Mouse (Mus musculus) frontal cortex, postnatal 25 days (tissue): Measurements from ENCODE around the gene Zfp652.

Experiments
- DNase-seq, 2 experiments: peaks; one replicate each; pipeline ENCODE4 v3.0.0; 2022; ENCODE audit warnings: low spot score in 2 of 2

Zfp652 gene

DNA sequence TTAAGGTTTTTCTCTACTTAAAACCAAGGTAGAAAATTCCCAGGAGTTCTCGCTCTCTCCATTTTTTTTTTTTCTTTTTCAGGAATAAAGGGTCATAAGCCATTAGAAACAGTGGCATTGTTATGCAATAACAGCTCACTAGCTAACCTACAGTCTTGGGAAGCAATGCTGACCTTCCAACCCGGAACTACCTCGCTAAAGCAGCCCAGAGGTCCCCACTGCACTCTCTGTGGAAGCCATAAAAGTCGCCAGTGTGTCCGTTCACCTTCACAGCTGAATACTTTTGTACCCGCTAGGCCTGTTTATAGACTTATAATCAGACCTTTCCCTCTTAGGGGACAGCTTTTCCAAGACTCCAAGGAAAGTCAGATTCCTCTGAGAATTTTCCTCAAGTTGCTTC, 55.8 kb downstream of the Zfp652 start:
- no peak for DNase-seq

DNA sequence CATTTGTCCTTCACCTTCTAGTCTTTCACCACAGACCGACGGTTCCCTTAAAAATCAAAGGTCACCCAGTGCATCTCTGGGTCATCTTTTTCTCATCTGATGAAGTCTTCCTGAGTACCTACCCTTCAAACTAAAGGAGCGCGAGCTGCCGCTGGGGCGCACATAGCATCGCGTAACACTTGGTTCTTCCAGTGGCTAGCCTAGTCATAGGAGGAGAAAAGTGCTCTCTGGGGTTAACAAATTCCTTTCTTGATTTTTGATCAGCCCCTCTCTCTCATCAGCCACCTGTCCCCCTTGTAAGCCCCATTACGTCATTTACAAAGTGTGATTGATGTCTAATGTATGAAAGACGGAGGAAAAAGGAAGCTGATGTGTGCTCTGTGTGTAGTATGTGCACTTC, 56.7 kb downstream of the Zfp652 start:
- DNase-seq: no peak

DNA sequence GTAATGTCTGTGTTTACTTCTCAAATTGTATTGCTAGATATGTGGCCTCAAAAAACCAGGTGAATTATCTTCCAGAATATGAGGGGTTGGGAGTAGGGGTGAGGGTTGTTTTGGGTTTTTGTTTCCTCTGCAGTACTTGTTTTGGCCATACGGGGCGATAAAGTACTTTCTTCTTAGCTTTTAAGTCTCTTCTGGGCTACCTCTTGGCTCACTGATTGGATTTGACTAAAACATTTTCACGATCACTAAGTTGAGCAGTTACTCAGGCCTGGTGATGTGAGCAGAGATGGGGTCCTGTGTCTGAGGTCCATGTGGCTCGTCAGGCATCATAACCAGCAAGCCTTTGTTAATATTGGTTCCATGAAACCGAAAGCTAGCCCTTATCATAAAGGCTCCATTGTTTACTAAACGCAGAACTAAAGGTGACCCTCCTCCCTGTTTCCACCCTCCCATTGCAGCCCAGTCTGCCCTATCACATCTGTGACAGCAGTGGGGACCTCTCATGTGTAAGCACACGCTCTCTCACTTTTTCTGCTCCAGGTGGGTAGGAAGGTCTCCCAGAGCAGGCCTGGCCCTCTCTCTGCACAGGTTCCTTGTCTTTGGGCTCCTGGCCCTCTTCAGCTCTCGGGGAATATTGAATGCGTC, 58.4 kb downstream of the Zfp652 start:
- DNase-seq: no peak

DNA sequence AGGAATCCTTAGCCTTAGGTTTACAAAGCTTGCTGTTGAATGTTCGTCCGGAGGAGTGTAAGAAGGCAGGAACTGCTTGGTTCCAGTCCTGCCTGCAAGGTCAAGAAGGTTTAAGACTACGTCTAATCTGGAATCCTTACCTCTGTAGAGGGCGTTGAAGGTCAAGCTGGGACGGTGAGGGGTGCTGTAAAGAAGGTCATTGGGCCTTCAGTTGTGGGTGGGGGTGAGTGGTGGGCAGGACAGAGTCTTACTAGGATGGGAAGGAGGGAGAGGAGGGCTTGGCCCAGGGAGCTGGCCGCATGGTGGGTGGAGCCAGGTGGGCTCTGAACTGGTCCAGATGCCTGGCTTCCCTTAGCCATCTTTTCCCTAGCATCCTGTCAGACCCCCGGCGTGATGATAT, 59.2 kb downstream of the Zfp652 start:
- no peak for DNase-seq

DNA sequence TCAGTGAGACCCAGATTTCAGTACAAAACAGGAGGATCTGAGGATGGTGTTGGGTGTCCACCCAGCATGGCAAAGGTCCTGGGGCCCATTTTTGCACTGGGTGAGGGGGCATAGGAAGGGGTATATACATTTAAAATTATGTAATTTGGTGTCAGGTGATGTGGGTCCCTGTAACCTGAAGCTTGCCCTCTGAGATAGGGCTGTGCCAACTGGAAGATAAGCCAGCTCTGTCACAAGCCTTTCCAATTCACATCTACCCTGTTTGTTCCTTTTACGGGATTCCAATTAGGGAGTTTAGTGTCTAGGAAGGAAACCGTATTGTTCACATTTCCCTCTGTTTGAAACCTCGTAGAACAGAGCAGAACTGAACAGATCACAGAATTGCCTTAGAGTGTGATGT, 60.8 kb downstream of the Zfp652 start:
- no peak for DNase-seq

DNA sequence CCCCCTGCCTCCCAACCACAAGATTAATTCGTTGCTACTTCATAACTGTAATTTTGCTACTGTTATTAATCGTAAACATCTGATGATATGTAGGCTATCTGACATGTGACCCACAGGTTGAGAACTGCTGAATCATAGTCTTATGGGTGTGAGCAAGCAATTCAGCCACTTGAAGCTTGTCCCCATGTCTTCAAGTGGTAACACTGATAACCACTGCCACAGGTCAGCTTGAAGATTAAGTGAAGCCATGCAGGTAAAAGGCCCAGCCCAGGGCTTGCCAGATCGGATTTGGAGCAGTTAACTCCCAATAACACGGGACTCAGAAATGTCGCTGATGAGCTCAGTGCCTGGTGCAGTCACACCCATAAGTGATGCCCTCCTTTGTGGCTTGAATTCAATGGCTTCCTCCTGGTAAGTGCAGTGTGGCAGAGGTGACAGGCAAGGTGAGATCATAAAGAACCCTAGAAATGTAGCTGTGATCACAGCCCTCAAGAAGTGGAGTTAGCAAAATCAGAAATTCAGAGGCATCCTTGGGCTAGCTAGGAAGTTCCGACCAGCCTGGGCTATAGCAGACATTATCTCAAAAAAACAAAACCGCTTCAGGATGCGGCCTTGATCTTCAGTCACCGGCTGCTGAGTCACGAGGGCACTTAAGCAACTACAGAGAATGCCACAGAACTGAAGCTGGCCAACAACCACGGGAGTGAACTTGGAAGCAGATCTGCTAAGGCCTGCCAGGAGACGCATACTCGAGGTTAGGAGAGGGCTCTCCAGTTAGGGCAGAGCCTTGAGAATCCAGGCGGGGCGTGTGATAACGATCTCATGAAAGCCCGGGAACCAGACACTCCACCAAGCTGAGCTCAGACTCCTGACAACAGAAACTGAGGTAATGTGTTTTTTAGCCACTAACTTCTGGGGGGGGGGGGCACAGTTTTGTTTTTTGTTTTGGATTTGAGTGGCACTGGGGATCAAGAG, 65.1 kb downstream of the Zfp652 start:
- DNase-seq: no peak

DNA sequence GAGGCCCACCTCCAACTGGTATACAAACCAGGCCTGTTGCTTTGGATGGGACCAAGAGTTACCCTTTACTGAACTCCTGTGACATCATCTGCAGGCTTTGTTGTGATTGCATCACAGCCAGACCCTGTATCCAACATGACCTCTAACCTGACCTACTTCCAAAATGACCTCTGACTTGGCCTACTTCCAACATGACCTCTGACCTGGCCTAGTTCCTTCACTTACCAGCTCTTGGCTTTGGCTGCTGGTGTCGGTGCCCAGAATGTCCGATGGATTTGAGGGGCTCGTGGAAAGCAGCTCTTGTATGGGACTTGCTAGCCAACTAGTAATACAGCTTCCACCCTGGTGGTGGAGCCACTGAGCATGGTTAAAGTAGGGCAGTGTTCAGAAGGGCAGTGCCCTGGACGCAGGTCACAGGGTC, 66.4 kb downstream of the Zfp652 start:
- no peak for DNase-seq

DNA sequence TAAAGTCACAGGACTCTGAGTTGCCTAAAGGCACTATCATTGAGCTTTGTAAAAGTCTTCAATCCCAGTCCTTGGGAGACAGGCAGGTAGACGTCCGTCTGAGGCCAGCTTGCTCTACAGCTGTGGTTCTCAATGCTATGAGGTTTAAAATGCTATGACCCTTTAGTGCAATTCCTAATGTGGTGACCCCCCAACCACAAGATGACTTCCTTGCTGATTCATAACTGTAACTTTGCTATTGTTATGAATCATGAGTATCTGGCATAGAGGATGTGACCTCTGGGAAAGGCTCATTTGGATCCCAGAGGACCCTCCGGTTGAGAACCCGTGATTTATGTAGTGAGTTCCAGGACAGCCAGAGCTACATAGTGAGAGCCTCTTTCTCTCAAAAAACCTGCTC, 66.9 kb downstream of the Zfp652 start:
- no peak for DNase-seq

DNA sequence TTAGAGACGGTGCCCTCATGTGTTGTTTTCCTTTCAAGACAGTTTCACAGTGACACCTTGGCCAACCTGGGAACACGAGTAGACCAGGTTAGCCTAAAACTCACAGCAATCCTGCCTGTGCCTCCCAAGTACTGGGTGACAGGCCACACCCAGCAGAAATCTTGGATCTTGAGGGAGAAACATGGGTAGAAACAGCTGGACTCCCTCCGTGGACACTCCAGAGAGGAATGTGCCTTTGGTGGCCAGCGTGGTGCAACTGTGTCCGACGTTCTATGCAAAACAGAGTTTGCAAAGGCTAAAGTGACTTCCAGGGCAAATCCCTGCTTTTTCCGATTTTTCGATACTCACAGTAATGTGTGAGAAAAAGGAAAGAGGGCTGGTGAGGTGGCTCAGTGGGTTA, 68.0 kb downstream of the Zfp652 start:
- no peak for DNase-seq

DNA sequence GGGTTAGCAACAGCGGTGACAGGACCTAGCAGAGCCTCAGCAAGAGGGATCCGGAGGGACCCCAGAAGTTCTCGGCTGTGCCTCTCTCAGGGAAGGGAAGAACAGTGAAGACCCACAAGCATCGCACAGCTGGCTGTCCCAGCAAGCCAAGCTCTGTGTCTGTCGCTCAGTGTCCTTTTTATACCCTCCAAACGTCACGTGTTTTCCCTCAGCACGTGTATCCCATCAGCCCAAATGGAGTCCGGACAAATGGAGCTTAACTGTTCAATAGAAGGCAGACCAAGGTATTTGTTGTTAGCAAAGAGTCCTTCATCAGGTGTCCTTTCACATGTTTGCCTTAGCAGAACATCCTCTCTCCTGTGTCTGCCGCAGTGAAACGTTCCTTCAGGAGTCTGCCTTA, 69.1 kb downstream of the Zfp652 start:
- no peak for DNase-seq

DNA sequence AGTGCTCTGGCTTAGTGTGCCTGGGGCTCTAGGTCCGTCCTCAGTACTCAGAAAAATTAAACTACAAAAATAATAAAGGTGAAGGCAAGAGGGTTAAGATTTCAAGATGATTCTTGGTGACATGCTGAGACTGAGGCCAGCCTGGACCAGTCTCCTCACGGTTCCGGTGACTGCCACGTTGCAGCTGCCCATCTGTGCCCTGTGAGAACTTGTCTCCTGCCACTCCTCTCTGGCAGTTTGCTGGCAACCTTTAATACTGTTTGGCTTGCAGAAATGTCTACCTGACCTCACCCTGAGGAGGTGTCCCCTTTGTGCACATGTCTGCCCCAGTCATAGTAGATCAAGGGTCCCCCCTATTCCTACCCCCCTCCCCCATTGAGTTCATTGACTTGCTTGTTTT, 71.0 kb downstream of the Zfp652 start:
- no peak for DNase-seq

DNA sequence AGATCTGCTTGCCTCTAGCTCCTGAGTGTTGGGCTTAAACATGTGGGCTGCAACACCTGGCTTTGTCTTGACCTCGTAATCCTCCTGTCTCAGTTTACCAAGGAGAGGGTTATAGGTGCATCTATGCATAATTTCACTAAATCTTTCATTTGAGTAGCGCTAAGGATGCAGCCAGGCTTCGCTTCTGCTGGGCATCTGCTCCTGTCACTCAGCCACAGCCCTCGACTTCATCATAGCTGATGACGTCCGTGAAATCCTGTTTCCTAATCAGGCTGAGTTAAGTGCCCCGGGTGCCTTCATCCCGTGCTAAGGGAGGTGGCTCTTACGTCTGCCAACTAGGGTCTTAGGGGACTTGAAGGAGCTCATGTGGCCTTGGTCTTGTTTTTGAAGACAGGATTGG, 71.5 kb downstream of the Zfp652 start:
- no peak for DNase-seq

DNA sequence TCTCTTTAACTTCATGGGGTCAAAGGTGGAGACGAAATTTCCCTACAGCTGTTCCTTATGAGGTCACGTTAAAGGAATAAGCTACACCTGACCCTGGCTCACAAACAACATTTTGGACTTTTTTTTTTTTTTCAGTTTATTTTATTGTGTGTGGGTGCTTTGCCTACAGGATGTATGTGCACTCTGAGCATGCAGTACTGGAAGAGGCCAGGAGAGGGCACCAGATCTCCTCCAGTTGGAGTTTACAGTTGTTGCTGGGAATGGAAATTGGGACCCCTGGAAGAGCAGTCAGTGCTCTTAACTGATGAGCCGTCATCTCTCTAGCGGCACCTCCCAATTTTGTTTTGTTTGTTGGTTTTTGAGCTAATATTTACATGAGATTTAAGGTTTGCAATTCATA, 73.2 kb downstream of the Zfp652 start:
- DNase-seq: no peak

DNA sequence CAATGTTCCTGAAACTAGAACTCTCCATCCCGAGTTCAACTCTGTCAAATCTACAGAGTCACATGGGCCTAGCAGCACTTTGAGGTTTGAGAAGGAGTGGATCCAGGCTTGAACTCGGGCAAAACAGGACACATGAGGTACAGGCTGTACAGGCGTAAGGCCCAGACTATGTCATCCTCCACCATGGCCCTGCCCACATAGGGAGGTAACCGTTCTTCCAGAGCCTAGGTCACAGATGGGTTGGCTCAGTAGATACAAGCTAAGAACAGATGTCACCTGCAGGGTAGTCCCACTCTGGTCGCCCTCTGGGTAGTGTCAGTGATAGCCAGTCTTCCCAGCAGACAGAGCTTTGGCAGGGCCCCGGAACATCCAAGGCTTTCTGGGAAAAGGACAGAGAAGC, 74.0 kb downstream of the Zfp652 start:
- DNase-seq: no peak

DNA sequence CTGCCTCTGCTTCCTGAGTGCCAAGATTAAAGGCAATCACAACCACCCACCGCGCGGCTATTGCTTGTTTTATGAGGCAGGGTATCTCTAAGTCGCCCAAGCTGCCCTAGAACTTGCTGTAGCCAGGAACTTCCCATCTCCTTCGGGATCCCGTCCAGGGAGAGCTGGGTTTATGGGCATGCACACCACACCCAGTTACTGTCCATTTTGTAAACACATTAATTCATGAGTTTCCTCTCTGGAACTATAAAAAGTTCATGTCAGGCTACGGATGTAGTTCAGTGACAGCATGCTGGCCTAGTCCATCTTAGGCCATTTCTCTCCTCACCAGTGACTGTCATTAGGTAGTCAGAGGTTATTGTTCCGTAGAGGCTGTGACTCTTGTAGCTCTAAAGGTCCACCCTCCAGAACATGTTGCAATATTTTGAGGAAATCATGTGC, 77.0 kb downstream of the Zfp652 start:
- no peak for DNase-seq

DNA sequence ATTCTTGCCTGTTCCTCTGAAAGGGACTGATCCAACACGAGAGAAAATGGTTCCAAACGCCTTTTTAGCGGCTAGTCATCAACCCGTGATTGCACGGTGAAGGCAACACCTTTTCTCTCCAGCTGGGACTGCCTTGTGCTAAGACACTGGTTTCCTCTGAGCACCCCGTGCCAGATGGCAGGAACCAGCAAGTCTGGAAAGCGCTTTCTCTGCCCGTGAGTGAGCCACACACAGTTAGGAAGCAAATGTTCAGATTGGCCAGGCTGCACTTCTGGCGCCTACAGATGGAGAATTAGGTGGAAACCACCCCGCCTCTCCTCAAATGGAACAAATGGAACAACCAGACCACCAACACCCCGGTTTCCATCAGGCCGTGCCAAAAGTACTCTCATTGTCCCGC, 79.3 kb downstream of the Zfp652 start:
- peak; percentile 10 to 18 for DNase-seq

DNA sequence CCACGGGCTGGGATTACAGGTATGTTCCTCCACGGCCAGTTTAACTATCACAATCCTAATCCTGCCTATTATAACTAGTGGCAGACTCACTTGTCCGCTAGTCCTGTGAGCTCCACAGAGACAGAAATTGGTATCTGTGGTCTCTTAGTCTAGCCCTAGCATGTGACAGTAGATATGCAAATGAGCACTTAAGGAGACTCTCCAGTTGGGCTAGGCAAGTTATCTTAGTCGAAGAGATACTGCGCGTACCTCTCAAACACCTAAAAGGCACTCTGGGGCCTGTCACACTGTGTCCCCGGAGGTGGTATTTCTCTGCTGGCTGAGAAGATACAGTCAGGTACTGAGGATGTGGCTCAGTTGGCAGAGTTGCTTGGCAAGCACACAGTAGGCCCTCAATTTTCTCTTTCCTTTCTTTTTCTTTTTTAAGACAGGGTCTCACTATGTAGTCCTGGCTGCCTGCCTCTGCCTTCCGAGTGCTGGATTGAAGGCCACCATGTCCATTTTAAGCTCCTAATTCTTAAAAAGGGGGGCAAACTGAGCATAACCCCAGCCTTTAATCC, 80.6 kb downstream of the Zfp652 start:
- no peak for DNase-seq

DNA sequence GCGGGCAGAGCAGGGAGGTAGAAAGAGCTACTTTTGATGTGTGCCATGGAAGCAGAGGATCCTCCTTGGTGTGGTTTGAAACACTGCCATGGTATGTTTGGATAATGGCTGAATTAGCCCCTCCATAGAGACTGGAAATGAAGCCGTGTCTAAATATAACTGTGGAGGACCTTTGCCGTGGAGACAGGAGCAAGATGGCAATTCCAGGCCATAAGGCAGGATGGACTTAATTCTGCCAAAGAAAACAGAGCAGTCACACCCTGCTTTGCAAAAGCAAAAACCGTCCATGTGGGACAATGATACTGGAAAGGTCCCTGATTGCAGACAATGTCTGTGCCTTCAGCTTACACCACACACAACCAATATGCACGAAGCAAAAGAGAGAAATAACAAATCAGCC, 81.7 kb downstream of the Zfp652 start:
- DNase-seq: no peak

DNA sequence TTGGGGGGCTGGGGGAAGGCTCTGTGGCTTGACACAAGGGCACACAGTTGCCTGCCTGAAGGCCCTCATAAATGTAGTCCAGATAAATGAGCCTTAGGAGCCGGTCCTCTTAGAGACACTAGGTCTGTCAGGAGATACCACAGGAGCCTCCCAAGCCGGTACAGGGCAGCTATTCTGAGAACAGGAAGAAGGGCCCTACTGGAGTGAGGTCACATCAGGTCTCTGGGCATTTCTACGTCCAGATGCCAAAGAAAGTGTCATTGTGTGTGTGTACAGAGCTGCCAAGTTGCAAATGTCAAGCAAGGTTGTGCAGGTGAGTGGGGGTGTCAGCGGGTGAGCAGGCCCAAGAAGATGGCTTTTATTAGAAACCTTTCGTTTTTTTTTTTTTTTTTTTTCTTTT, 83.1 kb downstream of the Zfp652 start:
- no peak for DNase-seq

DNA sequence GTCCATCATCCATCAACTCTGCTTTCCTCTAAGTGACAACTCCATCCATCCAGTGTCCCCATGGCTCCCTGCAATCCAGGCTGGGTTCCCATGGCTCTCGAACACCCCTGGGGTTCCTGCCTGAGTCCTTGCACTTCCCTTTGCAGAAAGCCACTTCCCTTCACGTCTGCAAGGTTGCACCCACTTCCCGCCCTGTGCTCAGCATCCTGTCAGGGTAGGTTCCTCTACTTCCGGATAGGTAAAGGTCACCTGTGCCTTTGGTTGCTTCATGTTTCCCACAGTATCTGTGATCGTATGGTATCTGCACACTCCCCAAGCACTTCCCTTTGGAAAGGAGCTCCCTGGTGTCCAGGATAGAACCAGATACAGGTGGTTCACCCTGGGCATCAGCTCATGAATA, 92.5 kb downstream of the Zfp652 start:
- no peak for DNase-seq

DNA sequence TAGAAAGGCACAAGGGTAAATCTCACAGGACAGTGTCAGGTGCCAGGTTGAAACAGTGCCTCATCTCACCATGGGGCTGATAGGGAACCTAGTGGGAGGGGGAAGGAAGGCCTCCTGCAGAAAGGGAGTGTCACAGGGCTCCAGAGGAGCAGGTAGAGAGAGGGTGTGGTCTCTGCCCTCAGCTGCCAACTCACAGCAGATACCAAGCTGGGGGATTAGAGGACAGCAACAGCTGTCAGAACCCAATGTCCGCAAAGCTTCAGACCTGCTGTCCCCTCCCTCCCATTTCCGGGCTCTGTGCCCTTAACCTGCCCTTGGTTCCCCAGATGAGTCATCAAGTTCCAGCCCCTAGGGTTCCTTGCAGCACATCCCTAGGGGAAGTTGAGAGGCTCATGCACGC, 93.1 kb downstream of the Zfp652 start:
- DNase-seq: no peak

DNA sequence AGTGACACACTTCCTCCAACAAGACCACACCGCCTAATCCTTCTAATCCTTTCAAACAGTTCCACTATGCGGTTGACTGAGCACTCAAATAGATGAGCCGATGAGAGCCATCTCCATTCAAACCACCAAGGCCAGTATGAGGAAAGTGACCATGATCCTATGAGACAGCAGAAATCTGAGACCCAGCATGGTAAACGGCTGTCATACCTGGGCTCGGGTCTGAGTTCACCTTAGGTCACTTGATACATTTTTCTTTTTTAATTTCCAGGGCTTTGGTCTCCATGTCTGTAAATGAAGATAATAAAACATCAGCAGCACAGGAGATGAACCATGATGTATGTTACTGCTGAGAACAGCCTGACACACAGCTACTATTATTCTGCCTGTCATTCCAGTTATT, 95.4 kb downstream of the Zfp652 start:
- no peak for DNase-seq

DNA sequence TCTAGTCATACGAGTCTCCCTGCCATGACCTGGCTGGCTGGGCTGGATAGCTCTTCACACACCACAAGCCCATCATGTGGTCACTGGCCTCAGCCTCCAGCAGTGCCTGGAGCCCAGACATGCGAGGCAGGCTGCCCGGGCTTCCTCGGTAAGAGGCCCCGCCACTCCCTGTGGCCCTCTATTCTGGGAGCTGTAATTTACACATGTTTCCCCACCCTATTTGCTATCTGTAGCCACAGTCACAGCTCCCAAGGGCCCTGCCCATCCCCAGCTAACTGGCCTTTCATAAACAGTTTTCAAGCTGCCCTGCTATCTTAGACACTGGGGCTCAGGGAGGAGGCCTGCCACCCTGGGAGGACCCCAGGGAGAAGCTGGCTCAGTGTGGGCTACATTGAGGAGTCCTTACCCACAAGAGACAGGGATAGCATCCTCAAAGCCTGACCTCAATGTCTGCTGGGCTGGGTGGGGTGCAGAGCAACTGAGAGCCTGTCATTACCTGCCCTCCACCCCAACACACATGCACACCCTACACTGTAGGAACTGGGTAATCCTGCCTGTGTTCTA, 96.1 kb downstream of the Zfp652 start:
- DNase-seq: no peak
